Mouse (Mus musculus) heart, postnatal 0 days (tissue): ENCODE measurements at regions not wholly inside any gene's neighbourhood (a gene's known extent, or its start where the extent isn't known, plus 50 kb on each side); places are given as distances from the start of the nearest gene placed in this dataset.

Experiments
- CTCF ChIP-seq: IDR thresholded peaks from 2 replicates; pipeline ENCODE4 v1.5.1; 2016; ENCODE audit warnings: antibody characterized with exemption, control low read depth, low read depth
- EP300 ChIP-seq: IDR thresholded peaks from 2 replicates; pipeline ENCODE4 v1.6.1; 2016; ENCODE audit warnings: antibody characterized with exemption, low read depth

DNA sequence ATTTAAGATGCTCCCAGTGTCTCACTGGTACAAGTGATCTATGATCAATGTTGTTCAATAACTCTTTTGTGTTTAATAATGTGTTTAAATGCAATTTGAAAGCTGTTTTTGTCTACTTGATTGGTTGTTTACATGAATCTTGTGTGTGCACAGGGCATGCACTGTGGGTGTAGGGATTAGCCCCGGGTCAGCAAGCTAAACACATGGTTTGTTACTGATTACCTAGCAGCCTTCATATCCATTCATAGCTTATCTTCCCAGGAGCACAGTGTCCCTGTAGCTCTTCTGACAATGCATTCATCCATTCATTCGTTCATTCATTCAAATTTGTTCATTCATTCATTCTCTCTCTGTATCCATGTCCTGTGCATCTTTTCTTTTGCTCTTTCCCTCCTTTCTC lies 108.9 kb upstream of the 1700056E22Rik start:
- TF ChIP-seq EP300: no peak
- no peak for TF ChIP-seq CTCF
